Mouse (Mus musculus) bone marrow, adult 2 months (tissue): ENCODE results near the gene Atf6b.

ENCODE experiments used
- CTCF ChIP-seq: fragments of 200-500 bp; IDR thresholded peaks from 2 replicates; pipeline ENCODE4 v1.5.1; 2011; ENCODE audit warnings: low read length, control low read depth; ENCODE audit not compliant: control insufficient read depth, insufficient read depth
- POLR2A ChIP-seq: fragments of 200-500 bp; IDR thresholded peaks from 2 replicates; pipeline ENCODE4 v1.6.1; 2011; ENCODE audit warnings: low read depth, mild to moderate bottlenecking, control low read depth, low read length, borderline replicate concordance; ENCODE audit not compliant: control insufficient read depth

GRCm38 (mm10) chr17:34657271-34657670 is 10.3 kb downstream of the Atf6b start:
- TF ChIP-seq POLR2A: no peak
- TF ChIP-seq CTCF: no peak
